In genomic region chr3:55447486-55448460, GRCm38 (mm10) we compare ENCODE assay signal across 7 mouse cellular contexts. TPM values are rescaled to one million over a fixed set of nuclear protein-coding genes. Genes with fewer than 3 reads are reported as not detected.
A peak's percentile ranks its signal among the peaks of the same experiment; 100 is the strongest.
DNase-seq lines count a peak whose midpoint lies in the region; ATAC-seq and TF ChIP-seq lines count a peak whose summit lies in the region.

No protein-coding gene starts in this region.

- WGBS in midbrain, embryonic 15.5 days, result 78% methylated on average over 5 of the region's 5 CpGs
- 83% methylated on average over 5 of the region's 5 CpGs for WGBS in midbrain, embryonic 11.5 days
- WGBS in limb, embryonic 10.5 days, result 85% methylated on average over 5 of the region's 5 CpGs
- WGBS in intestine, postnatal 0 days, result 81% methylated on average over 5 of the region's 5 CpGs

- H3K4me3 ChIP-seq in midbrain, embryonic 15.5 days, result no peak overlapping the region
- no peak overlapping the region for H3K4me3 ChIP-seq in midbrain, embryonic 11.5 days (ENCODE audit: low read depth, low read length)
- no peak overlapping the region for H3K4me3 ChIP-seq in limb, embryonic 10.5 days
- no peak overlapping the region for H3K4me3 ChIP-seq in intestine, postnatal 0 days (ENCODE audit: low read depth, low read length)

- H3K4me1 ChIP-seq in midbrain, embryonic 15.5 days, result no peaks in the 10 kb centered on the region
- no peaks in the 10 kb centered on the region for H3K4me1 ChIP-seq in midbrain, embryonic 11.5 days (ENCODE audit: control insufficient read depth, insufficient read depth, low read length)
- H3K4me1 ChIP-seq in limb, embryonic 10.5 days, result peaks cover 5% of the 10 kb centered on the region
- H3K4me1 ChIP-seq in intestine, postnatal 0 days (replicated peaks; ENCODE audit: control insufficient read depth, insufficient read depth, low read length), result no peaks in the 10 kb centered on the region

- H3K27me3 ChIP-seq in midbrain, embryonic 15.5 days (replicated peaks), result no peaks in the 10 kb centered on the region
- no peaks in the 10 kb centered on the region for H3K27me3 ChIP-seq in midbrain, embryonic 11.5 days (ENCODE audit: control insufficient read depth, insufficient read depth, low read length)
- H3K27me3 ChIP-seq in limb, embryonic 10.5 days (ENCODE audit: low read depth, poor library complexity, severe bottlenecking), result no peaks in the 10 kb centered on the region
- H3K27me3 ChIP-seq in intestine, postnatal 0 days (replicated peaks; ENCODE audit: control insufficient read depth, insufficient read depth, low read length), result no peaks in the 10 kb centered on the region

- no peak for DNase-seq in midbrain, embryonic 11.5 days (ENCODE audit: low spot score, missing footprints)
- DNase-seq in cerebellum, adult 8-10 months, result peak; percentile 71
- peak; percentile 68 to 82 for DNase-seq in heart, postnatal 10 days
- DNase-seq in limb, embryonic 10.5 days (ENCODE audit: low spot score), result no peak
- no peak for DNase-seq in spleen, postnatal 14 days (ENCODE audit: low spot score in 2 of 2)

- no peak for TF ChIP-seq CTCF in intestine, postnatal 0 days (IDR thresholded peaks at IDR 0.05; ENCODE audit: low read depth)

- no peak overlapping the region for H3K4me2 ChIP-seq in midbrain, embryonic 15.5 days
- H3K4me2 ChIP-seq in midbrain, embryonic 11.5 days, result no peak overlapping the region
- H3K4me2 ChIP-seq in intestine, postnatal 0 days (replicated peaks; ENCODE audit: low read depth), result no peak overlapping the region

- H3K9me3 ChIP-seq in midbrain, embryonic 15.5 days, result no peaks in the 10 kb centered on the region
- H3K9me3 ChIP-seq in midbrain, embryonic 11.5 days (ENCODE audit: control insufficient read depth, low read length), result no peaks in the 10 kb centered on the region
- no peaks in the 10 kb centered on the region for H3K9me3 ChIP-seq in limb, embryonic 10.5 days (replicated peaks)
- no peaks in the 10 kb centered on the region for H3K9me3 ChIP-seq in intestine, postnatal 0 days (ENCODE audit: control insufficient read depth)

- peak; percentile 68; the same call in 1 of the 2 replicates for ATAC-seq in midbrain, embryonic 15.5 days (replicated peaks)
- no peak for ATAC-seq in midbrain, embryonic 11.5 days (ENCODE audit: low FRiP score)
- ATAC-seq in intestine, postnatal 0 days, result no peak

- no peak overlapping the region for H3K9ac ChIP-seq in midbrain, embryonic 15.5 days
- H3K9ac ChIP-seq in midbrain, embryonic 11.5 days (ENCODE audit: low read length), result no peak overlapping the region
- no peak overlapping the region for H3K9ac ChIP-seq in intestine, postnatal 0 days (ENCODE audit: low read depth, low read length)

- intact Hi-C loops in heart, postnatal 10 days (cut with DNase I), result no loop called here

- peak overlapping the region; percentile 50; the same call in 1 of the 2 replicates for H3K27ac ChIP-seq in midbrain, embryonic 15.5 days
- H3K27ac ChIP-seq in midbrain, embryonic 11.5 days (ENCODE audit: low read depth, low read length), result no peak overlapping the region
- H3K27ac ChIP-seq in limb, embryonic 10.5 days, result peak overlapping the region; percentile 36; the same call in 1 of the 2 replicates
- H3K27ac ChIP-seq in intestine, postnatal 0 days (ENCODE audit: low read depth, low read length), result no peak overlapping the region

- H3K36me3 ChIP-seq in midbrain, embryonic 15.5 days (replicated peaks), result no peaks in the 10 kb centered on the region
- no peaks in the 10 kb centered on the region for H3K36me3 ChIP-seq in midbrain, embryonic 11.5 days (ENCODE audit: control insufficient read depth, insufficient read depth, low read length)
- no peaks in the 10 kb centered on the region for H3K36me3 ChIP-seq in limb, embryonic 10.5 days
- no peaks in the 10 kb centered on the region for H3K36me3 ChIP-seq in intestine, postnatal 0 days (ENCODE audit: control insufficient read depth, insufficient read depth)

RNA-seq across cellular contexts. Expression of gene Gm21954, which starts 24.2 kb away (rescaled TPM):
- not detected in 2 replicates for polyA plus RNA-seq in midbrain, embryonic 15.5 days (2015; fragmentation: Nextera tagmentation; extraction: Ambion mirVana)
- polyA plus RNA-seq in midbrain, embryonic 11.5 days (2014; fragmentation: Nextera tagmentation; extraction: Ambion mirVana), result not detected in 2 replicates
- not detected for total RNA-seq in heart, postnatal 10 days (2021)
- polyA plus RNA-seq in limb, embryonic 10.5 days (2016; fragmentation: Nextera tagmentation; extraction: Ambion mirVana), result not detected in 2 replicates
- polyA plus RNA-seq in intestine, postnatal 0 days (2015; fragmentation: Nextera tagmentation; extraction: Ambion mirVana), result not detected in 2 replicates

Comparison
In these comparisons a context has a peak if more than half of its experiments do, and no peak if none do; other contexts are left out.
1. H3K27ac ChIP-seq: peak in midbrain, embryonic 15.5 days (single experiment) and limb, embryonic 10.5 days (single experiment); none in midbrain, embryonic 11.5 days (single experiment) and intestine, postnatal 0 days (single experiment).
2. DNase-seq: peak in cerebellum, adult 8-10 months (single experiment) and heart, postnatal 10 days (2 of 2); none in midbrain, embryonic 11.5 days (single experiment), limb, embryonic 10.5 days (single experiment) and spleen, postnatal 14 days (0 of 2).